Mouse (Mus musculus) limb, embryonic 10.5 days (tissue): ENCODE data around the gene Myh9. TPM values are rescaled to one million over a fixed set of nuclear protein-coding genes. Genes with fewer than 3 reads are reported as not detected.

Source experiments
- DNase-seq: peaks from one replicate; pipeline ENCODE4 v3.0.0-alpha.2; 2017; ENCODE audit warnings: low spot score
- H3K27ac ChIP-seq: fragments of 300-500 bp; sonication (generic); 2 replicates; pipeline ENCODE4 v1.5.1; 2016; ENCODE audit warnings: mild to moderate bottlenecking
- H3K27me3 ChIP-seq: fragments of 300-500 bp; sonication (generic); 2 replicates; pipeline ENCODE4 v1.6.1; 2016; ENCODE audit warnings: low read depth, mild to moderate bottlenecking; ENCODE audit not compliant: poor library complexity, severe bottlenecking
- H3K36me3 ChIP-seq: fragments of 300-500 bp; sonication (generic); 2 replicates; pipeline ENCODE4 v1.6.1; 2016; ENCODE audit warnings: mild to moderate bottlenecking, moderate library complexity
- H3K4me1 ChIP-seq: fragments of 300-500 bp; sonication (generic); 2 replicates; pipeline ENCODE4 v1.6.1; 2016
- H3K4me3 ChIP-seq: fragments of 300-500 bp; sonication (generic); 2 replicates; pipeline ENCODE4 v1.5.1; 2016; ENCODE audit warnings: mild to moderate bottlenecking, moderate library complexity
- H3K9me3 ChIP-seq: fragments of 300-500 bp; sonication (generic); replicated peaks from 2 replicates; pipeline ENCODE4 v1.6.1; 2016; ENCODE audit warnings: mild to moderate bottlenecking
- WGBS: fragments of 180-500 bp; shearing (Covaris S2); methylation state at CpG from one replicate; pipeline ENCODE4 v1.1.7; 2016; 5-methylcytosine and 5-hydroxymethylcytosine counted together
- polyA plus RNA-seq: library from polyadenylated mRNA; unstranded; fragments of >200 nt; fragmentation: Nextera tagmentation; extraction: Ambion mirVana; gene quantifications from 2 replicates; pipeline ENCODE4 v1.2.1, GENCODE M21; 2016

The Myh9 gene
- polyA plus RNA-seq, result 30.6 and 39.2 TPM in 2 replicates

GRCm38 (mm10) chr15:77842047-77842843 is at the start of gene Myh9:
Myh9 (minus strand) TSS chr15:77842175.
- DNase-seq, result peak; percentile 97
- H3K27me3 ChIP-seq, result no peaks in the 10 kb centered on the region
- H3K36me3 ChIP-seq, result no peaks in the 10 kb centered on the region
- H3K4me3 ChIP-seq, result peak within 1 kb of the TSS; percentile 75
- WGBS, result under 1% methylated on average over 46 of the region's 46 CpGs
- peak within 1 kb of the TSS; percentile 94 for H3K27ac ChIP-seq
- H3K9me3 ChIP-seq, result no peaks in the 10 kb centered on the region
- peaks cover 42% of the 10 kb centered on the region for H3K4me1 ChIP-seq

GRCm38 (mm10) chr15:77891766-77892165 is 49.8 kb upstream of the Myh9 start:
- DNase-seq, result no peak
- Histone ChIP-seq H3K27me3 (no peaks in the 10 kb centered on the region), H3K4me1 (peaks cover 9% of the 10 kb centered on the region), H3K4me3 (no peak overlapping the region), H3K27ac (no peak overlapping the region), H3K36me3 (no peaks in the 10 kb centered on the region), H3K9me3 (no peaks in the 10 kb centered on the region)
- 90% methylated on average over 8 of the region's 8 CpGs for WGBS

GRCm38 (mm10) chr15:77889761-77890422 is 47.9 kb upstream of the Myh9 start:
- 30% methylated on average over 4 of the region's 4 CpGs for WGBS
- Histone ChIP-seq H3K4me3 (no peak overlapping the region), H3K9me3 (no peaks in the 10 kb centered on the region), H3K27me3 (no peaks in the 10 kb centered on the region), H3K27ac (no peak overlapping the region), H3K4me1 (peaks cover 14% of the 10 kb centered on the region), H3K36me3 (no peaks in the 10 kb centered on the region)
- DNase-seq, result no peak

GRCm38 (mm10) chr15:77888286-77888685 is 46.3 kb upstream of the Myh9 start:
- Histone ChIP-seq H3K4me3 (no peak overlapping the region), H3K27ac (no peak overlapping the region), H3K9me3 (no peaks in the 10 kb centered on the region), H3K36me3 (no peaks in the 10 kb centered on the region), H3K27me3 (no peaks in the 10 kb centered on the region), H3K4me1 (peaks cover 17% of the 10 kb centered on the region)
- 77% methylated on average over 7 of the region's 7 CpGs for WGBS
- DNase-seq, result no peak

GRCm38 (mm10) chr15:77887093-77887488 is 45.1 kb upstream of the Myh9 start:
- Histone ChIP-seq H3K27ac (no peak overlapping the region), H3K4me1 (peaks cover 29% of the 10 kb centered on the region), H3K9me3 (no peaks in the 10 kb centered on the region), H3K4me3 (no peak overlapping the region), H3K27me3 (no peaks in the 10 kb centered on the region), H3K36me3 (no peaks in the 10 kb centered on the region)
- no peak for DNase-seq
- 69% methylated on average over 1 of the region's 1 CpGs for WGBS

GRCm38 (mm10) chr15:77886369-77887092 is 44.6 kb upstream of the Myh9 start:
- no peaks in the 10 kb centered on the region for H3K9me3 ChIP-seq
- no peaks in the 10 kb centered on the region for H3K27me3 ChIP-seq
- H3K4me3 ChIP-seq, result no peak overlapping the region
- H3K36me3 ChIP-seq, result no peaks in the 10 kb centered on the region
- no peak overlapping the region for H3K27ac ChIP-seq
- WGBS, result 94% methylated on average over 4 of the region's 5 CpGs
- DNase-seq, result no peak
- peaks cover 32% of the 10 kb centered on the region for H3K4me1 ChIP-seq

- Histone ChIP-seq H3K4me3 (no peak overlapping the region), H3K27ac (no peak overlapping the region), H3K9me3 (no peaks in the 10 kb centered on the region), H3K27me3 (no peaks in the 10 kb centered on the region), H3K36me3 (no peaks in the 10 kb centered on the region), H3K4me1 (peaks cover 32% of the 10 kb centered on the region)
- DNase-seq, result no peak
- WGBS, result 83% methylated on average over 4 of the region's 4 CpGs
Measured at GRCm38 (mm10) chr15:77885945-77886344, 44.0 kb upstream of the Myh9 start.

GRCm38 (mm10) chr15:77885159-77885558 is 43.2 kb upstream of the Myh9 start:
- Histone ChIP-seq H3K9me3 (no peaks in the 10 kb centered on the region), H3K4me1 (peaks cover 32% of the 10 kb centered on the region), H3K27me3 (no peaks in the 10 kb centered on the region), H3K36me3 (no peaks in the 10 kb centered on the region), H3K27ac (no peak overlapping the region), H3K4me3 (no peak overlapping the region)
- WGBS, result 89% methylated on average over 6 of the region's 6 CpGs
- DNase-seq, result no peak

- H3K9me3 ChIP-seq, result no peaks in the 10 kb centered on the region
- peak overlapping the region; percentile 34; the same call in 1 of the 2 replicates for H3K4me3 ChIP-seq
- no peaks in the 10 kb centered on the region for H3K27me3 ChIP-seq
- no peak for DNase-seq
- H3K4me1 ChIP-seq, result peaks cover 32% of the 10 kb centered on the region
- H3K36me3 ChIP-seq, result no peaks in the 10 kb centered on the region
- WGBS, result 52% methylated on average over 4 of the region's 4 CpGs
- H3K27ac ChIP-seq, result peak overlapping the region; percentile 90
Measured at GRCm38 (mm10) chr15:77883697-77884010, 41.7 kb upstream of the Myh9 start.

- WGBS, result 4% methylated on average over 15 of the region's 17 CpGs
- no peaks in the 10 kb centered on the region for H3K27me3 ChIP-seq
- peaks cover 32% of the 10 kb centered on the region for H3K4me1 ChIP-seq
- peak overlapping the region; percentile 34 for H3K4me3 ChIP-seq
- no peaks in the 10 kb centered on the region for H3K9me3 ChIP-seq
- peak overlapping the region; percentile 90 for H3K27ac ChIP-seq
- DNase-seq, result peak; percentile 71
- no peaks in the 10 kb centered on the region for H3K36me3 ChIP-seq
Measured at GRCm38 (mm10) chr15:77882797-77883696, 41.1 kb upstream of the Myh9 start.

GRCm38 (mm10) chr15:77882297-77882696 is 40.3 kb upstream of the Myh9 start:
- 47% methylated on average over 6 of the region's 6 CpGs for WGBS
- Histone ChIP-seq H3K4me1 (peaks cover 32% of the 10 kb centered on the region), H3K36me3 (no peaks in the 10 kb centered on the region), H3K27me3 (no peaks in the 10 kb centered on the region), H3K9me3 (no peaks in the 10 kb centered on the region), H3K27ac (peak overlapping the region; percentile 90), H3K4me3 (peak overlapping the region; percentile 34)
- no peak for DNase-seq

GRCm38 (mm10) chr15:77881698-77882097 is 39.7 kb upstream of the Myh9 start:
- Histone ChIP-seq H3K27me3 (no peaks in the 10 kb centered on the region), H3K36me3 (no peaks in the 10 kb centered on the region), H3K27ac (peak overlapping the region; percentile 90), H3K4me3 (no peak overlapping the region), H3K4me1 (peaks cover 29% of the 10 kb centered on the region), H3K9me3 (no peaks in the 10 kb centered on the region)
- 56% methylated on average over 5 of the region's 5 CpGs for WGBS
- DNase-seq, result no peak
